Mouse (Mus musculus) forebrain, embryonic 12.5 days (tissue): ENCODE measurements at regions not wholly inside any gene's neighbourhood (a gene's known extent, or its start where the extent isn't known, plus 50 kb on each side); places are given as distances from the start of the nearest gene placed in this dataset.

Experiments
- ATAC-seq: fragments of 200-750 bp; cut with Nextera tagmentation; 2 replicates; pipeline ENCODE4 v1.8.0; 2017; ENCODE audit warnings: moderate TSS enrichment; ENCODE audit not compliant: low FRiP score
- H3K27ac ChIP-seq: fragments of 300-500 bp; sonication (generic); 2 replicates; pipeline ENCODE4 v1.5.1; 2016; ENCODE audit warnings: mild to moderate bottlenecking
- H3K27me3 ChIP-seq: fragments of 300-500 bp; sonication (generic); 2 replicates; pipeline ENCODE4 v1.6.1; 2016; ENCODE audit warnings: mild to moderate bottlenecking
- H3K36me3 ChIP-seq: fragments of 300-500 bp; sonication (generic); replicated peaks from 2 replicates; pipeline ENCODE4 v1.6.1; 2016; ENCODE audit warnings: mild to moderate bottlenecking
- H3K4me1 ChIP-seq: fragments of 300-500 bp; sonication (generic); 2 replicates; pipeline ENCODE4 v1.6.1; 2016
- H3K4me2 ChIP-seq: fragments of 300-500 bp; sonication (generic); 2 replicates; pipeline ENCODE4 v1.6.1; 2016; ENCODE audit warnings: mild to moderate bottlenecking, moderate library complexity
- H3K4me3 ChIP-seq: fragments of 300-500 bp; sonication (generic); replicated peaks from 2 replicates; pipeline ENCODE4 v1.5.1; 2016; ENCODE audit warnings: mild to moderate bottlenecking
- H3K9ac ChIP-seq: fragments of 300-500 bp; sonication (generic); 2 replicates; pipeline ENCODE4 v1.6.1; 2016; ENCODE audit warnings: mild to moderate bottlenecking
- H3K9me3 ChIP-seq: fragments of 300-500 bp; sonication (generic); 2 replicates; pipeline ENCODE4 v1.6.1; 2016
- WGBS: fragments of 180-500 bp; shearing (Covaris S2); methylation state at CpG from one replicate; pipeline ENCODE4 v1.1.7; 2016; 5-methylcytosine and 5-hydroxymethylcytosine counted together

- no peaks in the 10 kb centered on the region; the same call in 1 of the 2 replicates for H3K4me1 ChIP-seq
- no peak for ATAC-seq
- H3K27ac ChIP-seq: no peak overlapping the region
- no peak overlapping the region for H3K4me2 ChIP-seq
- H3K9ac ChIP-seq: no peak overlapping the region
- no peak overlapping the region for H3K4me3 ChIP-seq
- H3K27me3 ChIP-seq: no peaks in the 10 kb centered on the region
- H3K9me3 ChIP-seq: no peaks in the 10 kb centered on the region
- 88% methylated on average over 4 of the region's 4 CpGs for WGBS
- H3K36me3 ChIP-seq: no peaks in the 10 kb centered on the region
Observed at GRCm38 (mm10) chr17:93379789-93380398, 181.1 kb downstream of the Adcyap1 start.

DNA sequence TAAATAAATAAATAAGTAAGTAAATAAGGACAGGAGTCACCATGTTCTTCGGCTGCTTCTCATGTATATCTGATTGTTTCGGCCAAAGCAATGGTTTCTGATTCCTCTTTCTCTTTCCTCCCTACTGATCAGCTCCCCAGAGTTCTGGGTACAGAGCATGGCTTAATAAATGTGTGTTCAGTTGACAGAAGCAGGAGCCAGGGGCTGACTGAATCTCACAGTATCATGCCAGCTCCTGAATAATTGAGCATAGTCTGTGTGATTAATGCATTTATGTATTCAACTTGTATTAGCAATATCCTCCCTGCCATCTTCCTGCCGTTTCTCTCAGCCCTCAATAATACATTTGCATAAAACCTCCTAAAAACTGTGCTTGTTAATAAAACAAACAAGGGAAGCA, 191.4 kb downstream of the Adcyap1 start:
- Histone ChIP-seq H3K4me3 (no peak overlapping the region), H3K4me1 (no peaks in the 10 kb centered on the region), H3K9ac (no peak overlapping the region), H3K27me3 (no peaks in the 10 kb centered on the region), H3K27ac (no peak overlapping the region), H3K36me3 (no peaks in the 10 kb centered on the region), H3K9me3 (no peaks in the 10 kb centered on the region), H3K4me2 (no peak overlapping the region)
- 86% methylated on average over 3 of the region's 3 CpGs for WGBS
- ATAC-seq: no peak

- Histone ChIP-seq H3K4me3 (no peak overlapping the region), H3K27ac (no peak overlapping the region), H3K4me2 (no peak overlapping the region), H3K9me3 (no peaks in the 10 kb centered on the region), H3K4me1 (no peaks in the 10 kb centered on the region), H3K9ac (no peak overlapping the region), H3K27me3 (no peaks in the 10 kb centered on the region), H3K36me3 (no peaks in the 10 kb centered on the region)
- ATAC-seq: peak; percentile 78; the same call in 1 of the 2 replicates
- WGBS: 74% methylated on average over 1 of the region's 1 CpGs
Observed at GRCm38 (mm10) chr17:93409329-93409728, 210.5 kb downstream of the Adcyap1 start.
